Mouse (Mus musculus) embryonic fibroblast, embryonic 13.5 days (primary cell): ENCODE results near the gene Sema3c. TPM values are rescaled to one million over a fixed set of nuclear protein-coding genes. Genes with fewer than 3 reads are reported as not detected.

Source experiments
- H3K27ac ChIP-seq: 2 replicates; pipeline ENCODE4 v1.5.1; 2012; ENCODE audit warnings: low read length, control low read depth, inconsistent platforms; ENCODE audit not compliant: insufficient read depth
- H3K4me1 ChIP-seq: 2 replicates; pipeline ENCODE4 v1.6.1; 2011; ENCODE audit warnings: low read length; ENCODE audit not compliant: control insufficient read depth, insufficient read depth
- H3K4me3 ChIP-seq: 2 replicates; pipeline ENCODE4 v1.5.1; 2011; ENCODE audit warnings: mild to moderate bottlenecking, control low read depth, low read length; ENCODE audit not compliant: insufficient read depth
- CTCF ChIP-seq: IDR thresholded peaks from 2 replicates; pipeline ENCODE4 v1.5.1; 2011; ENCODE audit warnings: mild to moderate bottlenecking, control low read depth, low read length, moderate library complexity, borderline replicate concordance; ENCODE audit not compliant: insufficient read depth
- POLR2A ChIP-seq: IDR thresholded peaks from 2 replicates; pipeline ENCODE4 v1.6.1; 2011; ENCODE audit warnings: low read depth, mild to moderate bottlenecking, control low read depth, low read length, moderate library complexity
- polyA plus RNA-seq: library from polyadenylated mRNA; stranded (reverse); fragments of >200 nt; gene quantifications from 2 replicates; pipeline ENCODE4 v1.2.4, GENCODE M21; 2011; ENCODE audit warnings: low read depth; ENCODE audit not compliant: missing spikeins, insufficient read length

The Sema3c gene
- polyA plus RNA-seq, 1 experiment = 35.7 TPM

GRCm38 (mm10) chr5:17753471-17754005, 179.5 kb downstream of the Sema3c start:
- no peak overlapping the region for H3K27ac ChIP-seq
- H3K4me3 ChIP-seq = no peak overlapping the region
- H3K4me1 ChIP-seq = peaks cover 2% of the 10 kb centered on the region
- no peak for TF ChIP-seq POLR2A
- no peak for TF ChIP-seq CTCF

GRCm38 (mm10) chr5:17766006-17766677, 192.1 kb downstream of the Sema3c start:
- TF ChIP-seq CTCF (no peak), POLR2A (no peak)
- no peak overlapping the region for H3K27ac ChIP-seq
- H3K4me3 ChIP-seq = no peak overlapping the region
- no peaks in the 10 kb centered on the region for H3K4me1 ChIP-seq

- Histone ChIP-seq H3K4me1 (no peaks in the 10 kb centered on the region), H3K27ac (no peak overlapping the region), H3K4me3 (no peak overlapping the region)
- TF ChIP-seq CTCF = no peak
Observed at GRCm38 (mm10) chr5:17770328-17770727, 196.2 kb downstream of the Sema3c start.

GRCm38 (mm10) chr5:17776571-17776970, 202.5 kb downstream of the Sema3c start:
- Histone ChIP-seq H3K4me3 (no peak overlapping the region), H3K4me1 (no peaks in the 10 kb centered on the region), H3K27ac (no peak overlapping the region)
- TF ChIP-seq CTCF (no peak), POLR2A (no peak)

Other genes with a start within 250 kb of the Sema3c start
- gene Speer4f2, start 201.1 kb upstream of the Sema3c start, polyA plus RNA-seq = not detected in 2 replicates
- gene Speer4f1, start 98.2 kb upstream of the Sema3c start, polyA plus RNA-seq = not detected in 2 replicates